16 mouse cellular contexts compared by ENCODE assay signal in the genomic region with DNA sequence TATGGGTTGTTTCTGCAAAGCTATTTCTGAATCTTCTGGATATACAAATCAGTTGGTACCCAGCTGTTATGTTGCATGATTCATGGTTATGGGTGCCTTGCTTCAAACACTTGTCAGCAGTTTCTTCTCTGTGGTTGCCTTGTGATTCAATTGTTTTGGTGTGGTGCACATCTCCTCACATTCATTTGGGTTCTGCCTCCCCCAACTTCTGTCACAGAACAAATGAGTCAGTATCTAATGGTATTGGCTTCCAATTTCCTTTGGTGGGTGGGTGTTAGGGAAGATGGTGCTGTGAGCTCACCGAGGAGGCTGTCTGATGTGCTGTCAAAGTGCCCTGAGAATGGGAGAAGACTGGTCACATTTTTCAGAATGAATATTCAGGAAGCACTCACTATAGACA.
DNase-seq lines count a peak whose midpoint lies in the region.
"Had no signal": no experiment of that assay in that cellular context is flagged by ENCODE, and none has a peak within 500 bp of the region (broad histone marks: within the 10 kb centered on the region; RNA-seq: fewer than 3 reads in every experiment).

No protein-coding gene starts in this region.

- peak; percentile 19 to 51 for DNase-seq in layer of hippocampus, adult 18-20 months (ENCODE audit: low spot score in 2 of 2)
- no peak for DNase-seq in layer of hippocampus, postnatal 10 days (ENCODE audit: low spot score in 2 of 2)
- peak; percentile 6 to 8 for DNase-seq in frontal cortex, postnatal 10 days (ENCODE audit: low spot score in 2 of 2)
- peak; percentile 1 to 3 for DNase-seq in layer of hippocampus, postnatal 36 days
- DNase-seq in left cerebral cortex, postnatal 36 days (ENCODE audit: low spot score in 2 of 2) = peak; percentile 9 to 16
- DNase-seq in ovary, adult 18-20 months (ENCODE audit: low spot score) = no peak
- DNase-seq in adrenal gland, postnatal 14 days = no peak
- DNase-seq in heart, adult 18-20 months = no peak
- DNase-seq: adrenal gland, postnatal 10 days; cerebellum, adult 11-12 months; cerebellum, postnatal 25 days; gastrocnemius, postnatal 10 days; heart, adult 2 months; heart, postnatal 4 days; kidney, postnatal 4 days; liver, embryonic 13.5 days had no signal

- intact Hi-C loops in left cerebral cortex, postnatal 36 days (cut with DNase I) = loop anchor here (5.0 kb wide), 1 partner anchor 1968 kb away; the partner anchor contains the start of gene Gria3

Comparison
In these comparisons a context has a peak if more than half of its experiments do, and no peak if none do; other contexts are left out.
1. DNase-seq: peak in layer of hippocampus, adult 18-20 months (2 of 2), frontal cortex, postnatal 10 days (2 of 2), layer of hippocampus, postnatal 36 days (2 of 2) and left cerebral cortex, postnatal 36 days (2 of 2); none in layer of hippocampus, postnatal 10 days (0 of 2), ovary, adult 18-20 months (single experiment), adrenal gland, postnatal 14 days (single experiment) and heart, adult 18-20 months (0 of 2).